Mouse (Mus musculus) lung, embryonic 14.5 days (tissue): ENCODE results near the gene Zfp526. TPM values are rescaled to one million over a fixed set of nuclear protein-coding genes. Genes with fewer than 3 reads are reported as not detected.

Experiments
- ATAC-seq: fragments of 200-750 bp; cut with Nextera tagmentation; 2 replicates; pipeline ENCODE4 v1.8.0; 2017; ENCODE audit warnings: mild to moderate bottlenecking, moderate TSS enrichment, moderate library complexity; ENCODE audit not compliant: insufficient read depth
- DNase-seq: peaks from one replicate; pipeline ENCODE4 v3.0.0-alpha.2; 2015
- H3K27ac ChIP-seq: fragments of 300-500 bp; sonication (generic); 2 replicates; pipeline ENCODE4 v1.5.1; 2014; ENCODE audit warnings: low read depth, mild to moderate bottlenecking, moderate library complexity
- H3K27me3 ChIP-seq: fragments of 300-500 bp; sonication (generic); 2 replicates; pipeline ENCODE4 v1.6.1; 2014; ENCODE audit warnings: low read length, control low read depth; ENCODE audit not compliant: insufficient read depth
- H3K36me3 ChIP-seq: fragments of 300-500 bp; sonication (generic); 2 replicates; pipeline ENCODE4 v1.6.1; 2014; ENCODE audit warnings: control low read depth; ENCODE audit not compliant: insufficient read depth
- H3K4me1 ChIP-seq: fragments of 300-500 bp; sonication (generic); 2 replicates; pipeline ENCODE4 v1.6.1; 2014; ENCODE audit warnings: antibody characterized with exemption, control low read depth; ENCODE audit not compliant: insufficient read depth
- H3K4me2 ChIP-seq: fragments of 300-500 bp; sonication (generic); 2 replicates; pipeline ENCODE4 v1.6.1; 2014; ENCODE audit warnings: mild to moderate bottlenecking
- H3K4me3 ChIP-seq: fragments of 300-500 bp; sonication (generic); 2 replicates; pipeline ENCODE4 v1.5.1; 2014; ENCODE audit warnings: low read depth, low read length
- H3K9ac ChIP-seq: fragments of 300-500 bp; sonication (generic); 2 replicates; pipeline ENCODE4 v1.6.1; 2014
- H3K9me3 ChIP-seq: fragments of 300-500 bp; sonication (generic); 2 replicates; pipeline ENCODE4 v1.6.1; 2016; ENCODE audit warnings: low read depth, low read length, control low read depth
- CTCF ChIP-seq: IDR thresholded peaks from 2 replicates; pipeline ENCODE4 v1.5.1; 2016; ENCODE audit warnings: antibody characterized with exemption, low read depth
- WGBS: fragments of 180-500 bp; shearing (Covaris S2); extraction: QIAGEN DNeasy Blood & Tissue Kit; methylation state at CpG from one replicate; pipeline ENCODE4 v1.1.7; 2014; 5-methylcytosine and 5-hydroxymethylcytosine counted together
- polyA plus RNA-seq: library from polyadenylated mRNA; unstranded; fragments of >200 nt; fragmentation: Nextera tagmentation; extraction: Ambion mirVana; gene quantifications from 2 replicates; pipeline ENCODE4 v1.2.1, GENCODE M21; 2014

Zfp526 gene
- polyA plus RNA-seq, 1 experiment from 2014 or later, result 3.8 TPM

- H3K27me3 ChIP-seq, result no peaks in the 10 kb centered on the region
- H3K27ac ChIP-seq, result no peak overlapping the region
- 80% methylated on average over 9 of the region's 9 CpGs for WGBS
- no peaks in the 10 kb centered on the region for H3K36me3 ChIP-seq
- H3K9ac ChIP-seq, result no peak overlapping the region
- no peaks in the 10 kb centered on the region; the same call in 1 of the 2 replicates for H3K4me1 ChIP-seq
- DNase-seq, result no peak
- no peak for TF ChIP-seq CTCF
- no peak overlapping the region for H3K4me2 ChIP-seq
- H3K9me3 ChIP-seq, result no peaks in the 10 kb centered on the region
- H3K4me3 ChIP-seq, result no peak overlapping the region
- no peak for ATAC-seq
These were observed 25.1 kb upstream of the Zfp526 start for GRCm38 (mm10) chr7:25196107-25196506.

- Histone ChIP-seq H3K27ac (no peak overlapping the region), H3K9me3 (no peaks in the 10 kb centered on the region), H3K27me3 (no peaks in the 10 kb centered on the region), H3K4me3 (no peak overlapping the region), H3K4me2 (no peak overlapping the region), H3K4me1 (no peaks in the 10 kb centered on the region; the same call in 1 of the 2 replicates), H3K36me3 (peaks cover 3% of the 10 kb centered on the region; the same call in 1 of the 2 replicates), H3K9ac (no peak overlapping the region)
- 40% methylated on average over 10 of the region's 10 CpGs for WGBS
- DNase-seq, result peak; percentile 75
- peak; percentile 35; the same call in 1 of the 2 replicates for ATAC-seq
- no peak for TF ChIP-seq CTCF
These were observed 23.7 kb upstream of the Zfp526 start for GRCm38 (mm10) chr7:25197384-25198018.

GRCm38 (mm10) chr7:25203624-25204023 lies 17.6 kb upstream of the Zfp526 start:
- no peaks in the 10 kb centered on the region for H3K27me3 ChIP-seq
- no peak for TF ChIP-seq CTCF
- no peak overlapping the region for H3K9ac ChIP-seq
- H3K9me3 ChIP-seq, result no peaks in the 10 kb centered on the region
- no peak overlapping the region for H3K27ac ChIP-seq
- no peaks in the 10 kb centered on the region for H3K4me1 ChIP-seq
- DNase-seq, result no peak
- no peak overlapping the region for H3K4me2 ChIP-seq
- no peak overlapping the region for H3K4me3 ChIP-seq
- ATAC-seq, result no peak
- 83% methylated on average over 20 of the region's 20 CpGs for WGBS
- H3K36me3 ChIP-seq, result peaks cover 11% of the 10 kb centered on the region; the same call in 1 of the 2 replicates

GRCm38 (mm10) chr7:25205355-25206093 lies 15.7 kb upstream of the Zfp526 start:
- 72% methylated on average over 16 of the region's 16 CpGs for WGBS
- no peak for ATAC-seq
- TF ChIP-seq CTCF, result no peak

GRCm38 (mm10) chr7:25206094-25206830 lies 15.0 kb upstream of the Zfp526 start:
- TF ChIP-seq CTCF, result no peak
- H3K9me3 ChIP-seq, result no peaks in the 10 kb centered on the region
- no peak overlapping the region for H3K4me3 ChIP-seq
- no peak overlapping the region for H3K27ac ChIP-seq
- H3K4me1 ChIP-seq, result no peaks in the 10 kb centered on the region
- H3K27me3 ChIP-seq, result no peaks in the 10 kb centered on the region
- WGBS, result 80% methylated on average over 16 of the region's 16 CpGs
- ATAC-seq, result no peak
- peaks cover 11% of the 10 kb centered on the region; the same call in 1 of the 2 replicates for H3K36me3 ChIP-seq
- no peak overlapping the region for H3K4me2 ChIP-seq
- H3K9ac ChIP-seq, result no peak overlapping the region
- no peak for DNase-seq

More at GRCm38 (mm10) chr7:25205355-25206093, 15.7 kb upstream of the Zfp526 start:
- DNase-seq, result no peak
- H3K36me3 ChIP-seq, result peaks cover 11% of the 10 kb centered on the region; the same call in 1 of the 2 replicates
- no peak overlapping the region for H3K9ac ChIP-seq
- H3K4me1 ChIP-seq, result no peaks in the 10 kb centered on the region
- H3K9me3 ChIP-seq, result no peaks in the 10 kb centered on the region
- H3K27ac ChIP-seq, result no peak overlapping the region
- no peaks in the 10 kb centered on the region for H3K27me3 ChIP-seq
- H3K4me3 ChIP-seq, result no peak overlapping the region
- no peak overlapping the region for H3K4me2 ChIP-seq

- no peak overlapping the region for H3K9ac ChIP-seq
- H3K4me3 ChIP-seq, result no peak overlapping the region
- 0 out of 2 replicates have a peak, but pooled peaks cover 4% of the 10 kb centered on the region for H3K36me3 ChIP-seq
- ATAC-seq, result no peak
- H3K9me3 ChIP-seq, result no peaks in the 10 kb centered on the region
- no peak overlapping the region for H3K27ac ChIP-seq
- DNase-seq, result no peak
- H3K27me3 ChIP-seq, result no peaks in the 10 kb centered on the region
- no peaks in the 10 kb centered on the region for H3K4me1 ChIP-seq
- no peak for TF ChIP-seq CTCF
- 59% methylated on average over 3 of the region's 3 CpGs for WGBS
- no peak overlapping the region for H3K4me2 ChIP-seq
These were observed 12.0 kb upstream of the Zfp526 start for GRCm38 (mm10) chr7:25209161-25209622.
